Mouse (Mus musculus) CD8-positive naive resting alpha-beta T cell, adult 2 months (primary cell): Measurements from ENCODE around the gene Nup214.
A peak's percentile ranks its signal among the peaks of the same experiment; 100 is the strongest.
"Not testable (repeated sequence)": the region's sequence is repeated elsewhere in the genome, so short reads cannot be mapped to it uniquely, and the experiment has no call there.

Source experiments
- DNase-seq, 2 experiments: peaks; one replicate each; pipeline ENCODE4 v3.0.0; 2022; ENCODE audit warnings: low read depth in 2 of 2, low spot score in 2 of 2

Gene Nup214

GRCm38 (mm10) chr2:31963491-31963890 lies 10.7 kb upstream of the Nup214 start:
- no peak for DNase-seq

- DNase-seq, result no peak
Measured at GRCm38 (mm10) chr2:31964191-31964590, 10.0 kb upstream of the Nup214 start.

- peak; percentile 49 to 71 for DNase-seq
Measured at GRCm38 (mm10) chr2:31965110-31965509, 9.1 kb upstream of the Nup214 start.

- no peak for DNase-seq
Measured at GRCm38 (mm10) chr2:31966801-31967200, 7.4 kb upstream of the Nup214 start.

- no peak for DNase-seq
Measured at GRCm38 (mm10) chr2:31972589-31972988, 1.6 kb upstream of the Nup214 start.

- DNase-seq, result no peak
Measured at GRCm38 (mm10) chr2:31974809-31975371, 654 bp downstream of the Nup214 start.

GRCm38 (mm10) chr2:31987774-31988173 lies 13.5 kb downstream of the Nup214 start:
- DNase-seq, result no peak

- no peak for DNase-seq
Measured at GRCm38 (mm10) chr2:31990961-31991360, 16.7 kb downstream of the Nup214 start.

GRCm38 (mm10) chr2:31994896-31995295 lies 20.7 kb downstream of the Nup214 start:
- no peak for DNase-seq

- DNase-seq, result no peak
Measured at GRCm38 (mm10) chr2:31996060-31996459, 21.8 kb downstream of the Nup214 start.

- no peak for DNase-seq
Measured at GRCm38 (mm10) chr2:31997539-31997938, 23.3 kb downstream of the Nup214 start.

- peak in 1 of 2 experiments; percentile 18 for DNase-seq
Measured at GRCm38 (mm10) chr2:31998443-31998842, 24.2 kb downstream of the Nup214 start.

GRCm38 (mm10) chr2:32008311-32008710 lies 34.1 kb downstream of the Nup214 start:
- DNase-seq, result no peak

- DNase-seq, result no peak
Measured at GRCm38 (mm10) chr2:32008716-32009115, 34.5 kb downstream of the Nup214 start.

- DNase-seq, result no peak
Measured at GRCm38 (mm10) chr2:32019704-32020103, 45.5 kb downstream of the Nup214 start.

GRCm38 (mm10) chr2:32020229-32020628 lies 46.0 kb downstream of the Nup214 start:
- no peak for DNase-seq

GRCm38 (mm10) chr2:32024372-32024771 lies 50.1 kb downstream of the Nup214 start:
- DNase-seq, result no peak

- DNase-seq, result no peak
Measured at GRCm38 (mm10) chr2:32029636-32030035, 55.4 kb downstream of the Nup214 start.

GRCm38 (mm10) chr2:32033436-32033835 lies 59.2 kb downstream of the Nup214 start:
- DNase-seq, result no peak

- DNase-seq, result no peak
Measured at GRCm38 (mm10) chr2:32034206-32034605, 60.0 kb downstream of the Nup214 start.

GRCm38 (mm10) chr2:32037279-32037858 lies 63.1 kb downstream of the Nup214 start:
- peak in 1 of 2 experiments; percentile 42 for DNase-seq

- DNase-seq, result peak in 1 of 2 experiments; percentile 33
Measured at GRCm38 (mm10) chr2:32038661-32039081, 64.4 kb downstream of the Nup214 start.

- not testable (repeated sequence) for DNase-seq
Measured at GRCm38 (mm10) chr2:32040646-32041045, 66.4 kb downstream of the Nup214 start.
